Mouse (Mus musculus) naive thymus-derived CD4-positive, alpha-beta T cell, adult 2 months (primary cell): ENCODE results near the gene Mpped2.

Experiments used
- DNase-seq: peaks from one replicate; pipeline ENCODE4 v3.0.0-alpha.2; 2011; ENCODE audit warnings: low read depth

Mpped2 gene

GRCm38 (mm10) chr2:106746211-106746610, 53.1 kb downstream of the Mpped2 start:
- no peak for DNase-seq

- no peak for DNase-seq
Observed at GRCm38 (mm10) chr2:106746905-106747304, 53.8 kb downstream of the Mpped2 start.

- DNase-seq: no peak
Observed at GRCm38 (mm10) chr2:106747342-106747741, 54.3 kb downstream of the Mpped2 start.

GRCm38 (mm10) chr2:106750878-106751277, 57.8 kb downstream of the Mpped2 start:
- DNase-seq: no peak

- no peak for DNase-seq
Observed at GRCm38 (mm10) chr2:106753703-106754102, 60.6 kb downstream of the Mpped2 start.

- no peak for DNase-seq
Observed at GRCm38 (mm10) chr2:106754696-106755095, 61.6 kb downstream of the Mpped2 start.

GRCm38 (mm10) chr2:106756354-106757103, 63.5 kb downstream of the Mpped2 start:
- no peak for DNase-seq

GRCm38 (mm10) chr2:106762920-106763319, 69.9 kb downstream of the Mpped2 start:
- no peak for DNase-seq

- DNase-seq: no peak
Observed at GRCm38 (mm10) chr2:106769236-106769635, 76.2 kb downstream of the Mpped2 start.

- DNase-seq: no peak
Observed at GRCm38 (mm10) chr2:106772643-106773042, 79.6 kb downstream of the Mpped2 start.

GRCm38 (mm10) chr2:106774251-106775196, 81.5 kb downstream of the Mpped2 start:
- no peak for DNase-seq

GRCm38 (mm10) chr2:106775994-106776393, 82.9 kb downstream of the Mpped2 start:
- DNase-seq: no peak

GRCm38 (mm10) chr2:106778861-106779516, 85.9 kb downstream of the Mpped2 start:
- no peak for DNase-seq

GRCm38 (mm10) chr2:106781181-106782179, 88.4 kb downstream of the Mpped2 start:
- no peak for DNase-seq

- DNase-seq: no peak
Observed at GRCm38 (mm10) chr2:106783311-106783710, 90.2 kb downstream of the Mpped2 start.

- DNase-seq: no peak
Observed at GRCm38 (mm10) chr2:106788055-106788454, 95.0 kb downstream of the Mpped2 start.

- DNase-seq: no peak
Observed at GRCm38 (mm10) chr2:106788573-106788972, 95.5 kb downstream of the Mpped2 start.

- no peak for DNase-seq
Observed at GRCm38 (mm10) chr2:106789694-106790328, 96.7 kb downstream of the Mpped2 start.

GRCm38 (mm10) chr2:106790329-106790701, 97.2 kb downstream of the Mpped2 start:
- DNase-seq: no peak

- DNase-seq: no peak
Observed at GRCm38 (mm10) chr2:106796246-106796645, 103.2 kb downstream of the Mpped2 start.

GRCm38 (mm10) chr2:106797855-106798254, 104.8 kb downstream of the Mpped2 start:
- DNase-seq: no peak
